Mouse (Mus musculus) lung, embryonic 14.5 days (tissue): ENCODE data around the gene Cd5. TPM values are rescaled to one million over a fixed set of nuclear protein-coding genes. Genes with fewer than 3 reads are reported as not detected.

Experiments used
- ATAC-seq: fragments of 200-750 bp; cut with Nextera tagmentation; 2 replicates; pipeline ENCODE4 v1.8.0; 2017; ENCODE audit warnings: mild to moderate bottlenecking, moderate TSS enrichment, moderate library complexity; ENCODE audit not compliant: insufficient read depth
- DNase-seq: peaks from one replicate; pipeline ENCODE4 v3.0.0-alpha.2; 2015
- H3K27ac ChIP-seq: fragments of 300-500 bp; sonication (generic); 2 replicates; pipeline ENCODE4 v1.5.1; 2014; ENCODE audit warnings: low read depth, mild to moderate bottlenecking, moderate library complexity
- H3K27me3 ChIP-seq: fragments of 300-500 bp; sonication (generic); 2 replicates; pipeline ENCODE4 v1.6.1; 2014; ENCODE audit warnings: low read length, control low read depth; ENCODE audit not compliant: insufficient read depth
- H3K36me3 ChIP-seq: fragments of 300-500 bp; sonication (generic); 2 replicates; pipeline ENCODE4 v1.6.1; 2014; ENCODE audit warnings: control low read depth; ENCODE audit not compliant: insufficient read depth
- H3K4me1 ChIP-seq: fragments of 300-500 bp; sonication (generic); 2 replicates; pipeline ENCODE4 v1.6.1; 2014; ENCODE audit warnings: antibody characterized with exemption, control low read depth; ENCODE audit not compliant: insufficient read depth
- H3K4me2 ChIP-seq: fragments of 300-500 bp; sonication (generic); 2 replicates; pipeline ENCODE4 v1.6.1; 2014; ENCODE audit warnings: mild to moderate bottlenecking
- H3K4me3 ChIP-seq: fragments of 300-500 bp; sonication (generic); 2 replicates; pipeline ENCODE4 v1.5.1; 2014; ENCODE audit warnings: low read depth, low read length
- H3K9ac ChIP-seq: fragments of 300-500 bp; sonication (generic); 2 replicates; pipeline ENCODE4 v1.6.1; 2014
- H3K9me3 ChIP-seq: fragments of 300-500 bp; sonication (generic); 2 replicates; pipeline ENCODE4 v1.6.1; 2016; ENCODE audit warnings: low read depth, low read length, control low read depth
- CTCF ChIP-seq: IDR thresholded peaks from 2 replicates; pipeline ENCODE4 v1.5.1; 2016; ENCODE audit warnings: antibody characterized with exemption, low read depth
- WGBS: fragments of 180-500 bp; shearing (Covaris S2); extraction: QIAGEN DNeasy Blood & Tissue Kit; methylation state at CpG from one replicate; pipeline ENCODE4 v1.1.7; 2014; 5-methylcytosine and 5-hydroxymethylcytosine counted together
- polyA plus RNA-seq: library from polyadenylated mRNA; unstranded; fragments of >200 nt; fragmentation: Nextera tagmentation; extraction: Ambion mirVana; gene quantifications from 2 replicates; pipeline ENCODE4 v1.2.1, GENCODE M21; 2014

Cd5 gene
- polyA plus RNA-seq, 1 experiment from 2014 or later: 0.63 TPM

DNA sequence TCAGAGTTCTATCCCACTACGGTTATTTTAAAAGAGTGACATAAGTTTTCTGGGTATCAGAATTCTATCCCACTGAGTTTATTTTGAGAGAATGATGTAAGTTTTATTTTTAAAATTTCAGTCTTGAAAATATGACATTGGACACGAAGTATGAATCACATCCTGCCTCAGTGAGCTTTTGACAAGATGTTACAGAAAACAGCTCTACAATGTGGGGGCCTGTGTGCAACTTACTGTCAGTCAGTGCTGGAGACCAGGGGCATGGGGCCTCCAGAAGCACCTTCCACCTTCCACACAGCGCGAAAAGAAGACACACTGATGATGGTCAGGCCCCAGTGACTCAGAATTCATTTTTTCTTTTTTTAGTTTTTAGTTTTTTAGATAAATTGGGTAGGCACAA, 42.8 kb upstream of the Cd5 start:
- Histone ChIP-seq H3K4me3 (no peak overlapping the region), H3K4me1 (no peaks in the 10 kb centered on the region), H3K27me3 (no peaks in the 10 kb centered on the region), H3K27ac (no peak overlapping the region), H3K9me3 (no peaks in the 10 kb centered on the region), H3K36me3 (no peaks in the 10 kb centered on the region), H3K4me2 (no peak overlapping the region), H3K9ac (no peak overlapping the region)
- DNase-seq (no peak), ATAC-seq (no peak)
- 68% methylated on average over 4 of the region's 4 CpGs for WGBS
- TF ChIP-seq CTCF: no peak

GRCm38 (mm10) chr19:10776906-10777305, 38.1 kb upstream of the Cd5 start:
- Histone ChIP-seq H3K27me3 (no peaks in the 10 kb centered on the region), H3K36me3 (no peaks in the 10 kb centered on the region), H3K9ac (no peak overlapping the region), H3K27ac (no peak overlapping the region), H3K9me3 (no peaks in the 10 kb centered on the region), H3K4me3 (no peak overlapping the region), H3K4me2 (no peak overlapping the region), H3K4me1 (no peaks in the 10 kb centered on the region)
- ATAC-seq (no peak), DNase-seq (no peak)
- WGBS: 84% methylated on average over 4 of the region's 4 CpGs
- TF ChIP-seq CTCF: no peak

GRCm38 (mm10) chr19:10774141-10774540, 35.3 kb upstream of the Cd5 start:
- Histone ChIP-seq H3K9me3 (no peaks in the 10 kb centered on the region), H3K27me3 (no peaks in the 10 kb centered on the region), H3K4me3 (no peak overlapping the region), H3K36me3 (no peaks in the 10 kb centered on the region), H3K9ac (no peak overlapping the region), H3K27ac (no peak overlapping the region), H3K4me1 (no peaks in the 10 kb centered on the region), H3K4me2 (no peak overlapping the region)
- DNase-seq (no peak), ATAC-seq (no peak)
- no peak for TF ChIP-seq CTCF
- WGBS: 93% methylated on average over 6 of the region's 6 CpGs

GRCm38 (mm10) chr19:10773384-10773783, 34.6 kb upstream of the Cd5 start:
- Histone ChIP-seq H3K4me3 (no peak overlapping the region), H3K27me3 (no peaks in the 10 kb centered on the region), H3K9ac (no peak overlapping the region), H3K27ac (no peak overlapping the region), H3K4me2 (no peak overlapping the region), H3K9me3 (no peaks in the 10 kb centered on the region), H3K36me3 (no peaks in the 10 kb centered on the region), H3K4me1 (no peaks in the 10 kb centered on the region)
- DNase-seq (no peak), ATAC-seq (no peak)
- no peak for TF ChIP-seq CTCF
- WGBS: 55% methylated on average over 7 of the region's 7 CpGs

- ATAC-seq (no peak), DNase-seq (no peak)
These were observed 34.1 kb upstream of the Cd5 start for GRCm38 (mm10) chr19:10772866-10773265.

DNA sequence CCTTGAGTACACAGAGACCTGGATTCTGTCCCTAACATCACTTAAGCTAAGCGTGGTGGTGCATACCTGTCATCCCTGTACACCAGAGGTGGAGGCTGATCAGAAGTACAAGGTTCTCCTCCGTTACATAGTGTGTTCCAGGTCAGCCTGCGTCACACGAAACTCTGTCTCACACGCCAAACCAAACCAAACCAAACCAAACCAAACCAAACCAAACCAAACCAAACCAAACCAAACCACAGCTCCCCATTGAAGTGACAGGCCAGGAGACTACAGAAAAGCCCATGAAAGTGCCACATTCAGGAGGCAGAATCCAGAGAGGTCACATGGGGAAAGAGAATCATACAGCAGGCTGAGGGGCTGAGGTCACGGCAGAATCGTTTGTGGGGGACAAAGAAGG, 33.2 kb upstream of the Cd5 start:
- TF ChIP-seq CTCF: no peak
- ATAC-seq: no peak
- Histone ChIP-seq H3K4me3 (no peak overlapping the region), H3K9me3 (no peaks in the 10 kb centered on the region), H3K36me3 (no peaks in the 10 kb centered on the region), H3K4me1 (no peaks in the 10 kb centered on the region), H3K4me2 (no peak overlapping the region), H3K27me3 (no peaks in the 10 kb centered on the region), H3K27ac (no peak overlapping the region), H3K9ac (no peak overlapping the region)
- no peak for DNase-seq
- WGBS: 68% methylated on average over 7 of the region's 7 CpGs

More at GRCm38 (mm10) chr19:10772866-10773265, 34.1 kb upstream of the Cd5 start:
- Histone ChIP-seq H3K27ac (no peak overlapping the region), H3K36me3 (no peaks in the 10 kb centered on the region), H3K27me3 (no peaks in the 10 kb centered on the region), H3K4me1 (no peaks in the 10 kb centered on the region), H3K4me3 (no peak overlapping the region), H3K9ac (no peak overlapping the region), H3K9me3 (no peaks in the 10 kb centered on the region), H3K4me2 (no peak overlapping the region)
- WGBS: 87% methylated on average over 10 of the region's 10 CpGs
- TF ChIP-seq CTCF: no peak

DNA sequence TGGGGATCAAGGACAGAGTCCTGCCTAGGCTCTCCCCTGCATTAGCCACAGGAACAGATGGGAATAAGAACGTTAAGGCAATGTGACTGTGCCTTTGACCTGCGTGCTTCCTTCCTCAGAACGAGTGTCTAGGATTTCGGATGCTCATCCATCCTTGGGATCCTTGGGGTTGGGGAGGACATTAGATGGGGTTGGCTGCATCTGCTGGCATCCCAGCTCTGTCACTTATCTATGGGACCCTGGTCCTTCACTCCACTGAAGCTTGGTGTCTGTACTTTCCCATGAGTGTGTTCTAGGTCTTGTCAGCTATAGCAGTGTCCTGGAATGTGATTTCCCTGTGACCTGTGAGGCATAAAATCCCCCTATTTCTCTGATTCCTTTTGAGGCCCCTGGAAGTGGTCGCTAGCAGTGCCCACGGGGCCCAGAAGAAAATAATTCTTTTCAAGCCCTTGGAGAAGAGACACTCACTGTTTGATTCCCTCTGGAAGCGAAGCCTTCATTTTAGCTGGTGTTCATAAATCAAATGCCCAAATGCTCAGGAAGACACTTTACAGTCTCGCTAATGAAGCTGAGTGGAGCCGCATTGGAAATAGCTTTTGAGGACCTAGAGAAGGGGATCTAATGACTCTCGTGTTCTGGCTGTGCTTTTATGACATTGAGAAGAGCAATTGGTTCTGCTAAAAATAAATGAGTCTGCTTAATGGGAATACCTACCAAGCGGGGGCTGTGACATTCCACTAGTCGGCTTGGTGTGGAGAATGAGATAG, 30.8 kb upstream of the Cd5 start:
- Histone ChIP-seq H3K27ac (no peak overlapping the region), H3K27me3 (no peaks in the 10 kb centered on the region), H3K9me3 (no peaks in the 10 kb centered on the region), H3K9ac (no peak overlapping the region), H3K4me2 (no peak overlapping the region), H3K36me3 (no peaks in the 10 kb centered on the region), H3K4me3 (no peak overlapping the region), H3K4me1 (no peaks in the 10 kb centered on the region)
- ATAC-seq: no peak
- TF ChIP-seq CTCF: no peak
- no peak for DNase-seq
- 59% methylated on average over 12 of the region's 12 CpGs for WGBS
